Mouse (Mus musculus) myocyte (in vitro differentiated cells): Measurements from ENCODE around the gene Gm10188.
A peak's percentile ranks its signal among the peaks of the same experiment; 100 is the strongest.

ENCODE experiments used
- E2F4 ChIP-seq: IDR thresholded peaks from one replicate; pipeline ENCODE4 v1.6.1; 2011; ENCODE audit warnings: mild to moderate bottlenecking, control low read depth, moderate library complexity; ENCODE audit not compliant: insufficient read depth
- MYOG ChIP-seq, 3 experiments: IDR thresholded peaks; one replicate each; pipeline ENCODE4 v1.6.1; 2011; ENCODE audit warnings: control low read depth in 2 of 3, low read depth in 2 of 3, mild to moderate bottlenecking in 2 of 3; ENCODE audit not compliant: insufficient read length in 2 of 3, control insufficient read depth in 1 of 3, insufficient read depth in 1 of 3
- POLR2A ChIP-seq: IDR thresholded peaks from one replicate; pipeline ENCODE4 v1.6.1; 2011; ENCODE audit warnings: low read depth, mild to moderate bottlenecking, control low read depth, moderate library complexity; ENCODE audit not compliant: insufficient read length
- SRF ChIP-seq: IDR thresholded peaks from one replicate; pipeline ENCODE4 v1.6.1; 2011; ENCODE audit warnings: low read depth; ENCODE audit not compliant: control insufficient read depth, insufficient read length
- TCF12 ChIP-seq: IDR thresholded peaks from one replicate; pipeline ENCODE4 v1.6.1; 2011; ENCODE audit warnings: mild to moderate bottlenecking, control low read depth; ENCODE audit not compliant: poor library complexity, insufficient read depth, severe bottlenecking
- USF1 ChIP-seq: IDR thresholded peaks from one replicate; pipeline ENCODE4 v1.6.1; 2011; ENCODE audit warnings: low read depth, mild to moderate bottlenecking, control low read depth, moderate library complexity

GRCm38 (mm10) chr1:132263618-132264017 lies 34.1 kb upstream of the Gm10188 start:
- no peak for TF ChIP-seq POLR2A
- no peak for TF ChIP-seq SRF
- no peak for TF ChIP-seq USF1
- no peak for TF ChIP-seq TCF12
- no peak for TF ChIP-seq E2F4
- peak in 1 of 3 experiments; percentile 36 for TF ChIP-seq MYOG (IDR thresholded peaks at IDR 0.05; ENCODE audit: control insufficient read depth in 1 of 3, insufficient read depth in 1 of 3, insufficient read length in 2 of 3, low read depth in 2 of 3)
